Mouse (Mus musculus) thymus, postnatal 25 days (tissue): ENCODE results near the gene Fam222b.
"Not testable (repeated sequence)": the region's sequence is repeated elsewhere in the genome, so short reads cannot be mapped to it uniquely, and the experiment has no call there.

Experiments used
- DNase-seq: peaks from one replicate; pipeline ENCODE4 v3.0.0; 2022

The Fam222b gene

GRCm38 (mm10) chr11:78182961-78183844 is 88.7 kb downstream of the Fam222b start, which contains the start of gene Rpl23a:
Gene Rpl23a, minus strand, starts transcription at chr11:78183584.
- peak; percentile 79 for DNase-seq

GRCm38 (mm10) chr11:78183884-78184514 is 89.5 kb downstream of the Fam222b start:
- no peak for DNase-seq

DNA sequence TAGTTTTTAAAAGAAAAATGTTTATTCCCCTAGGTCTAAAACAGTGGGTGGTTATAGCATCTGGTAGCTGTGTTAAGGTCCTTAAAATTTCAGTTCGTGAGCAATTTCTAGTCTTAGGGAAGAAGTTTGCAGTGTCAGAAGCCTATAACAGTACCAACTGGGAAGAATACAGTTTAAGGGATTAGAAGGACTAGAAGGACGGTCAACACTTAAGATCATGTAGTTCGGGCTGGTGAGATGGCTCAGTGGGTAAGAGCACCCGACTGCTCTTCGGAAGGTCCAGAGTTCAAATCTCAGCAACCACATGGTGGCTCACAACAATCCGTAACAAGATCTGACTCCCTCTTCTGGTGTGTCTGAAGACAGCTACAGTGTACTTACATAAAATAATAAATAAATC is 90.2 kb downstream of the Fam222b start:
- DNase-seq, result not testable (repeated sequence)

DNA sequence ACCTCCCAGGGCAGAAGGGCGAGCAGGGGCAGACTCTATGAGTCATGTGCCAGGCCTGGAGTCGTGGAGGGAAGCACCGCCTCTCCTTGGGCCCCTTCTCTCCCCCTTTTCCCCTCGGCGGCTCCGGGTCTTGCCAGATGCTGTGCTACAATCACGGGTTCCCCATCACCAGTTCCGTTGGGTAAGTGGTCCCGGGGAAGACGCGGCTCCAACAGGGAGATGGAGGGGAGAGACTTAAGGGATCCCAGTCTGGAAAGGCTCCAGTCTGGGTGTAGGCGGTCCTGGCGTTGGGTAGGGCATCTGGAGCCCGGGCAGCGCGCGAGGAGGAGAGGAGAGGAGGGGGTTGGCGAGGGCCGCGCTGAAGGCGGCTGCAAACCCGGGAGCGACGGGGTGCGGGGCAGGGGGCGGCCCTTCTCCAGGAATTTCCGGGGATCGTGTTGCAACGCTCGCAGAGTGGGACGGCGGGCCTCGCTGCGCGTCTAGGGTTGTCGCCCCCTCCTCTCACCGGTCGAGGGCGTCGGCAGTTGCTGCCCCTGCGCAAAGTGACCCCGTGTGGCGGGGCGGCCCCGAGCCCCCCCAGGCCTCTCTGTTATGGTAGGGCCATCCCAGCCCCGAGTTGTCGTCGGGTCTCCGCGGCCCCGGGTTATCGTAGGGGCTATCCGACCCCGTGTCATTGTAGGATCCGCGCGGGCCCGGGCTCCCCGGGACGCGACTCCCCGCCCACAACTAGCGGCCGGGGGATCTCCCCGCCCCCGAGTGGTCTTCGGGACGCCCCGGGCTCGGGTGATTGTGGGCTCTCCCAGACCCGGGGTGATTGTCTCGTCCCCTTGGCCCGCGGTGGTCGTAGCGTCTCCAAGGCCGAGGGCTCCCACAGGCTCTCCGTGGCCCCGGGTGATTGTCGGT is 94.1 kb downstream of the Fam222b start, which contains the start of gene Rab34:
Rab34 (plus strand) TSS at position 100 of the 903 bp plus-strand sequence.
- DNase-seq, result peak; percentile 11

DNA sequence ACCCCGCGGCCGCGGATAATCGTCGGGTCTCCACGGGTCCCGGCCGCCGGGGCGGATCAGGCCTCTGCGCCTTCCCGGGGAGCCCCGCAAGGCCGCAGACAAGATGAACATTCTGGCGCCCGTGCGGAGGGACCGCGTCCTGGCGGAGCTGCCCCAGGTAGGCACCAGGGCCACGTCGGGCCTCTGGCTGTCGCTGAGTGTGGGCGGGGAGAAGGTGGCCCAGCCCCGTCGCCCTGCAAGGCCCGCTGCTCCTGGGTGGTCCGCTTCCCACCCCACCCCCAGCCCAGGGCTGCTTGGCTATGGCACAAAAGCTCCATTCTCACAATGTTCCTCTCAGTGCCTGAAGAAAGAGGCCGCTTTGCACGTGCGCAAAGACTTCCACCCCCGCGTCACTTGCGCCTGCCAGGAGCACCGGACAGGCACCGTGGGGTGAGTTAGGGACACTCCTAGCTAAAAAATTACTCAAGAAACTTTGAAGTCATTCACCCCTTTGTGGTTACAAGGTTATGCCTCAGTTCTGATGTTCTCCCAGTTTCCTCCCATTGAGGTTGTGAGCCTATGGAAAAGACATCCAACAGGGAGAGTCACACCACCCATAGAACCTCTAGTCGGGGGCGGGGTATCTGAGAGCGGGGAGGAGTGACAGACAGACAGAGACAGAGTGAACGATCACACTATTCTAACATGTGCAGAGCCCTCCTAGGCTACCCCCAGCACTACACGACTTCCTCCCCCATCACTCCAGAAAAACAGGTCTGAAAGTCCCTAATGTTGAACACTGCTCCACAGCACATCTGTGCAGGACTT is 95.0 kb downstream of the Fam222b start:
- peak; percentile 14 for DNase-seq

DNA sequence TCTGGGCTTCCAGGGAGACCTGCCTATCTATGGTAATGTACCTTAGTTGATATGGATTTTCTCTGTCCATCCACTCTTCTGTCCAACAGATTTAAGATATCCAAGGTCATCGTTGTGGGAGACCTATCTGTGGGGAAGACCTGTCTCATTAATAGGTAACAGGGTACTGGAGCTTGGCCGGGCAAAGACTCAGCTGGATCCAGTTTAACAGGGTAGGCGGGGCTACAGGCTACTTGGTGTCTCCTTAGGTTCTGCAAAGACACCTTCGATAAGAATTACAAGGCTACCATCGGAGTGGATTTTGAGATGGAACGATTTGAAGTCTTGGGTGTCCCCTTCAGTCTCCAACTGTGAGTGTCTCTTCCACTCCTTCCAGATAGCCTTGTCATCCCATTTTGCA is 95.6 kb downstream of the Fam222b start:
- DNase-seq, result no peak

- DNase-seq, result no peak
These were observed 98.7 kb downstream of the Fam222b start, which contains the start of gene Proca1 for GRCm38 (mm10) chr11:78193113-78193512. Gene Proca1, plus strand, starts transcription at chr11:78193392.

DNA sequence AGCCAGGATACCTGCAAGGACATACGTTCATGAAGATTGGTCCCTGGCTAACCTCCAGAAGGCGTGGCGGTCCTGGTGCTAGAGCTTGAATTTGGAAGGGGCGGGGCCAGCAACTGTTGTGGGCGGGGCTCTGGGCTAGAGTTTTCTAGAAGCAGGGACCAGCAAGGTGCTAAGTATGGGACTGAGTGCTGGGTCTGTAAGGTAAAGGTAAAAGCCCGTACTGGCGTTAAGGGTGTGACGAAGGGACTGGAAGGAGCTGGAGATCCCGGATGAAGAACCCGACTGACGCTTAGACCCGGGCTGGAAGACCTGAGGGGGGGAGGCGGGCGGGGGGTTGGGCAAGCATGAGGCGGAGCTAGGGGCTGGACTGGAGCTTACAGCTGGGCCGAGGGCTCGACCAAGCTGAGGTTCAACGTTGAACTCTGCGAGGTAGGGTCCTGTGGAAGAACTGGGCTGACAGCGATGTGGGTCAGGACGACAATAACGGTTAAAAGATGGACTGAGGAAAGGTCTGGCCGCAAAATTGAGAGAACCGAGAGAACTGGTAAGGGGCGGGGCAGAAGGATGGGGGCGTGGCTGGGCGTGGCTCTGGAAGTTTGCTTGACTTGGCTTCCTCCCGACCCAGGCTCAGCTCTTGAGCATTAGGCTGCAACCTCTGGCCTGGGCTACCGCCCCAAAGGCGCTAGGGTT is 100.1 kb downstream of the Fam222b start:
- DNase-seq, result peak; percentile 58

DNA sequence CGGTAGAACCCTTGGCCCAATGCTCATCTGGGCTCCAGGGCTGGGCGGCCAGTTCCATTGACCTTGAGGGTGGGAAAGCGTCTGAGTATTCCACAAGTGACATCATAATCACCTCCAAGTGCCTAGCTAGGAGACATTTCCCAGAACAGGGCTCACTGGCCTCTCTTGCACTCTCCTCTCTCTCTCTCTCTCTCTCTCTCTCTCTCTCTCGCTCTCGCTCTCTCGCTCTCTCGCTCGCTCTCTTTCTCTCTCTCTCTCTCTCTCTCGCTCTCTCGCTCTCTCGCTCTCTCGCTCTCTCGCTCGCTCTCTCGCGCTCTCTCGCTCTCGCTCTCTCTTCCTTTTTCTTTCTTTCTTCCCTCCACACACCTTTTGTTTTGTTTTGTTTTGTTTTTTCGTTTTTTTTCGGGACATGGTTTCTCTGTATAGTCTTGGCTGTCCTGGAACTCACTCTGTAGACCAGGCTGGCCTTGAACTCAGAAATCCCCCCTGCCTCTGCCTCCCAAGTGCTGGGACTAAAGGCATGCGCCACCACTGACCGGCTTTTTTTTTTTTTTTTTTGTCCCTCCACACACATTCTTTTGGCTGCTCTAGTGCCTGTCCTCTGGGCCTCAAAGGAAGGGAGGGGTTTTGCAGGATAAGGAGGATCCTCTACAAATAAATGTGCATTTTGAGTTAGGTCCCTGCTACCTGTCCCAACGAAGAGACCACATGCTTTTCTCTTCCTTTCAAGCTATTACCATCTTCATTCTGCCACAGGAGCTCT is 100.8 kb downstream of the Fam222b start:
- no peak for DNase-seq

GRCm38 (mm10) chr11:78202372-78202771 is 107.9 kb downstream of the Fam222b start:
- no peak for DNase-seq

- DNase-seq, result no peak
These were observed 109.8 kb downstream of the Fam222b start for GRCm38 (mm10) chr11:78204287-78204686.

- no peak for DNase-seq
These were observed 111.1 kb downstream of the Fam222b start for GRCm38 (mm10) chr11:78205361-78206206.
